Mouse (Mus musculus): ENCODE measurements around the gene Gm17545.

DNA sequence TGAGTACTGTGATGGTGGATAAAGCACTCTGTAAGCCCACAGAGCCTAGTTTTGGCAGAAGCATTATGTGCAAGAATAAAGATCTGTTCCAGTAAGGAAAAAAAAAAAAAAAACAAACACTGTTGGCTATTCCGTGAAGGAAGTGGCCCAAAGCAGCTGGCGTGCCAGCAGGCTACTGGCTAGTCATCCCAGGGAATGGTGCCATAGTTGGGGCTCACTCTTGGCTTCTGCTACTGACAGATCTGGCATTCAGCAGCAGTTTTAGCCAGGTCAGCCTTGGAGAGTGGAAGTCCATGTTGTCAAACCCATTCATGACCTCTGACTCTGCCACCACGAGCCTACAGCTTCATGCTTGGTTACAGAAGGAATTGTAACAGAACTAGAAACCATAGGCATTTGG lies 7.9 kb downstream of the Gm17545 start:
- TF ChIP-seq CTCF (IDR thresholded peaks at IDR 0.05; ENCODE audit: insufficient read depth, low read depth, low read length): no peak
- TF ChIP-seq POLR2A (IDR thresholded peaks at IDR 0.05; ENCODE audit: insufficient read depth, low read depth, low read length): no peak

All from olfactory bulb, adult 2 months (tissue).